Mouse (Mus musculus) 3T3-L1 (cell line): Measurements from ENCODE around the gene Card14.
A peak's percentile ranks its signal among the peaks of the same experiment; 100 is the strongest.
"Not testable (repeated sequence)": the region's sequence is repeated elsewhere in the genome, so short reads cannot be mapped to it uniquely, and the experiment has no call there.

Experiments used
- DNase-seq: peaks from one replicate; pipeline ENCODE4 v3.0.0-alpha.2; 2015; ENCODE audit warnings: low read depth, low spot score

The Card14 gene

DNA sequence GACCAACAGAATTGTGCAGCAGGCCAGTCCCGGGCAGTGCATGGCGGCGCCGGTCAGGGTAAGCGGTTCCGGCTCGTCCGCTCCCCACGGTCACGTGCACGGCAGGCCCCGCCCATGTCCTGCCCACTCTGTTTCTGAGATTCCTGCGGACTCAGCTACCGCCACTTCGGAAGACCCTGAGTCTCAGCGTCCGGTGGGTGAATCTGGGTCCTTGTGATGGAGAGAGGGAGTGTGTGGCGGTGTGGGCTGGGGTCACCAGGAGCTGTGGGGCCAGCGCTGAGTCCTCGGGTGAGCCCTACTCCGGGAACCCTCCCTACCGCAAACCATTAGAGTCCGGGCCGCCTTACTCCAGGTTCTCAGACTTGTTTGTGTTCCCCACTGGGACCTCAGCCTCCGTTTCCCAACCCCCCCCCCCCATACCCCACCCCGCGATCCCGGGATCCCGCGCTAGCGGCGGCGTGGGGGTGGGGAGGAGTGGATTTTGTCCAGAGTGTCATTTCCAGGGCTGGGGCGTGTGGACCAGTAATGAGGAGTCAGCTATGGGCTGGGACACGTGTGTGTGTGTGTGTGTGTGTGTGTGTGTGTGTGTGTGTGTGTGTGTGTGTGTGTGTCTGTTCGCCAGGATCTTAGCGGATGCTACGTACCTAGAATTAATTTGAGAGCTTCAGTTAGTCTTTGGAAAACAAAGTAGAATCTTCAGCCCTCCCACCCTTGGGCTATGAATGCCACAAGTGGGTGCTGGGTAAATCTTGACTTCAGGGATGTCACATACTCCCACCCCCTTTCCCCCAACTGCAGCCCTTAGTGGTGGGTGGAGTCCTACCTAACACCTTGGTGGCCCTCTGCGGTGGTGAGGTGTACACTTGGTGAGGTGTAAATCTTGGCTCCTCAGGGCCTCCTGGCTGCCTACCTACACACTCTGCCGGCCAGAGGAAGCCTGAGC lies 48.1 kb downstream of the Card14 start, which contains the start of the genes Sgsh and Slc26a11:
TSS of gene Sgsh (minus strand) at position 94 of the 943 bp plus-strand sequence.
TSS of gene Slc26a11 (plus strand) at position 115 of the 943 bp plus-strand sequence.
- peak; percentile 84 for DNase-seq

DNA sequence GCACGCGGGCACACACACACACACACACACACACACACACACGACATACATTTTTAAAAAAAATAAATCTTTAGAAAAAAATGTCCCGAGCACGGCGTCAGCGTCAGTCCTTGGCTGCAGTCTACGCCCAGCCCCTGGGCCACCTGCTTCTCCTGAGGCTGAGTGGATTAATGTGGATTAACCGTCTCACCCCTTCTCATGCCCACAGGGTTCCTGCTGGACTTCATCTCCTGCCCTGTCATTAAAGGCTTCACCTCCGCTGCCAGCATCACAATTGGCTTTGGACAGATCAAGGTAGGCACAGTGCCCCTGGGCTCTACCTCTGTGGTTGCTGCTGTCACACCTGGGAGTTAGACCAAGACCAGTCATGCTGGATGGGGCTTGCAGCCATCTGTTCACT lies 51.5 kb downstream of the Card14 start:
- DNase-seq: no peak

- DNase-seq: no peak
Measured at GRCm38 (mm10) chr11:119362769-119363533, 55.4 kb downstream of the Card14 start.

DNA sequence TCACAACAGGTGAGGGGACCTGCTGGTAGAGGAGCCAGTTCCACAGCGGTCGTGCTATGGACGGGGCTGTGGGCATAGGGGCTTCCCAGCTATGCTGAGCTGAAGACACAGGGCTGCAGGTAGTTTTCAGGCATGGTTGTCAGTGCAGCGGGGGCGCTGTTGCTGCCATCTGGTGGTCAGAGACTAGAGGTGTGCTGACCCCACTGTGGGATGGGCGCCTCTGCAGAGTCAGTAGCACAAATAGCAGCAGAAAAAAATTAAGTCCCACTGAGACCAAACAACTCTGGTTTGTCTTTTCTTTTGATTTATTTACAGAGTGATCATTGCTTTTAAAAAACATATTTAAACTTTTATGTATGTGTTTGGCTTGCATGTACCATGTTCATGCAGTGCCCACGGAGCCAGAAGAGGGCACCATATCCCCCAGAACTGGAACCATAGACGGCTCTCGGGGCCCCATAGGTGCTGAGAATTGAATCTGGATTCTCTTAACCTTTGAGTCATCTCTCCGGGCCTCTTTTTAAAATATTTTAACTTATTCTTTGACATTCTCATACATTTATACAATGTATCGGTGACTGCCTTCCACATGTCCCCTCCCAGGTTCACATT lies 56.1 kb downstream of the Card14 start:
- DNase-seq: peak; percentile 81

DNA sequence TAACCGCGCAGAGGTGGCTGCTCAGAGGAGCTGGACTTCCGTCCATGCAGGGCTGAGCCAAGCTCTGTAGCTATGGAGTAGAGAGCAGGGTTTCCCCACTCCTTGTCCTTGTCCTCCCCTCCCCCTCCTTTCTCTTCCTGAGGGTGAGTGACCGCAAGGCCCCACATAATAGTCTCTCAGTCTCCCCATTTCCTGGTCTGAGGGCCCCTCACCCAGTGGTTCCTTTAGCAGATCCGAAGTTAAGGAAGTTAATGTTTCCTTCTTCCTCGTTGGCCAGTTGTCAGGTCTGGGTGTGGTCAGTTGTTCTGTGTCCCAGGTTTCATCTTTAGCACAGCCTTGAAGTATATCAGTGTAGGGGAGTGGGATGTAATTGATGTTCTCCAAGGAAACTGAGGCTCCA lies 67.9 kb downstream of the Card14 start:
- DNase-seq: no peak

- DNase-seq: no peak
Measured at GRCm38 (mm10) chr11:119377326-119377725, 69.8 kb downstream of the Card14 start.

GRCm38 (mm10) chr11:119378551-119378950 lies 71.0 kb downstream of the Card14 start:
- DNase-seq: peak; percentile 28

DNA sequence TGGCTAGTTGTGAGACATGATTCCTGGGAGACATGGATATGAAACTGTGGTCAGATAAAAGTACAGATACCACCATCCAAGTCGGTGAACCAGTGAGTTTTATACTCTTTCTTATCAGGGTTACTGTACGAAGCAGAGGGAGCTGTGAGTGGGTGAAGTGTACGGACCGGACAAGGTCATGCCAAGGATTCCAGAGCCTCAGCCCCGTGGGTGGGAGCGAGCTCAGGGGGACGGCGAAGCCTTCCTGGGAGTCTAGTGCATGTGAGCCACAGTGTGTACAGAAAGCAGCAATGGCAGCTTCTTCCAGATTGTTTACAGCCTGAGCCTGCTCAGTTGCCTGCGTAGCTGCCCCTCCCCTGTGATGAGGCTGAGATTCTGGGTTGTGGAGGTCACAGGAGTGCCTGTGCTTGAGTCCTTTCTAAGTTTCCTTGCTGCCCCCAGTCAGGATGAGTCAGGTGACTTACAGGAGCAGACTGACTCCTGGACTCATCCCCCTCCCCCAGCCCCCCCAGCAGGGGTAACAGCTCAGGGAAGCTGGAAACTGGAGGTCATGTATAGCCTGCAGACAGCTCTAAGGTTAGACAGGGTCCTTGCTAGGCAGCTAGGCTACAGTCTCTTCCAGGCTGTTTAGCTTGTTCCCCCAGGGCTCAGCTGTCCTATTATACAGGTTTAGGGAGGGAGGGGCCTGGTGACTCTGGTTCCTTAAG lies 74.2 kb downstream of the Card14 start:
- DNase-seq: no peak

- DNase-seq: no peak
Measured at GRCm38 (mm10) chr11:119382338-119382850, 74.8 kb downstream of the Card14 start.

DNA sequence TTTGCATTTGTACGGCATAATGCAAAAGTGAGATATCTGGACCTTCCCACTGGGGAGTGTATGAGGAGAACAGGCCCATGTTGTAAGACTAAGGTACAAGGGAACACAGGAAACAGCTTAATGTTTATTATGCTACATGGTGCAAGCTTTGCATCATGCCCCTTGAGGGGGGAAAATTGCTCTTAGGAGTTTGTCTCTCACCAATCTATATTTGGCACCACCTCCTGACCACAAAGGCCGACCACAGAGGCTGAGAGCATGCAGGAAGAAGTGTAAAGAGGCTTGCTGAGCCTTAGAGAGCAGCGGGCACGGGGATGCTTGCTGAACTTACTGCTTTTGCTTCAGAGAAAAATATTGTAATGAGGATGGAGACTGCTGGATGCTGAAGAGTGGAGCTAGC lies 77.3 kb downstream of the Card14 start:
- DNase-seq: peak; percentile 90

DNA sequence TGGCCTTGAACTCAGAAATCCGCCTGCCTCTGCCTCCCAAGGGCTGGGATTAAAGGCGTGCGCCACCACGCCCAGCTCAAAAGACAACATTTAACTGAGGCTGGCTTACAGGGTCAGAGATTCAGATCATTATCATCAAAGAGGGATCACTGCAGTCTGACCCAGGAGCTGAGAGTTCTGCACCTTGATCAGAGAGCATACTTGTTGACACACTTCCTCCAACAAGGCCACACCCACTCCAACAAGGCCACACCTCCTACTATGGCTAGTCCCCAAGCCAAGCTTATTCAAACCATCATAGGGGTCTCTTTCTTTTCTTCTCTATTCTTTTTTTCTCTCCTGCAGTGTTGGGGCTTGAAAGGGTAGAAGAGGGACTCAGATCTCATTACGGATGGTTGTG lies 78.7 kb downstream of the Card14 start:
- DNase-seq: no peak

DNA sequence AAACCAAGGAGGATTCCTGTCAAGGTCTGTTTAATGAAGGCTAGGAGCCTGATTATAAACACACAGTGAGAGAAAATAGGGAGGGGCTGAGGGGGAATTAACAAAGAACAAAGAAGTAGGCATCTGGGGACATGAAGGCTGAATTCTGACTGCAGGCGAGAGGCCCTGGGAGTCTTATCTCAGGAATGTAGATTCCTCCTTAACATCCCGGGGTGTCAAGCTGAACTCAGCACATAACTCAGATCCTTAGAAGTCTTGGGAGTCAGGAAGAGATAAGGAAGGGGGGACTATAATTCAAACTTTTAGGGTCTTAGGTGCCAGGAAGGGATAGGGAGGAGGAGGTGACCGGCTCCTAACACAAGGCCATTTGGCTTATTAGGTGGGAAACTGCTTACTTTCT lies 79.7 kb downstream of the Card14 start:
- not testable (repeated sequence) for DNase-seq

DNA sequence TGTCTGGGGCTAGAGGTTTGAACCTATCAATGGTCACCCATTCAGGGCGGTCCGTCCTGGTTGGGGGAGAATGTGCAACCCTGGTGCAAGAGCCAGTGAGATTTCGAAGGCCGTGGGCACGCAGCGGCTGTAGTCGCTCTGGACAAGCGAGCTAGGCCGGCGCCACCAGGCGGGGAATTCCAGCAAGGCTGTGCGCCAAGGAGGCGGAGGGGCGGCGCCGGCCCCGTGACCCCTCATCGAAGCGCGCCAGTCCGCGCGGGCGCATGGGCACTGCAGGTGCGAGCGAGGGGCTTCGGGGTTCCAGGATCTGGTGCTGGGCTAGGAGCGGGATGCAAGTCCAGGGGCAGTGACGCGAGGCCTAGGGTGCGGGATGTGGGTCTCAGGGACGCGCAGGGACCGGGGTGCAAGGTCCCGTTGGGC lies 82.3 kb downstream of the Card14 start:
- DNase-seq: peak; percentile 92

- peak; percentile 75 for DNase-seq
Measured at GRCm38 (mm10) chr11:119390271-119391231, 83.0 kb downstream of the Card14 start.

DNA sequence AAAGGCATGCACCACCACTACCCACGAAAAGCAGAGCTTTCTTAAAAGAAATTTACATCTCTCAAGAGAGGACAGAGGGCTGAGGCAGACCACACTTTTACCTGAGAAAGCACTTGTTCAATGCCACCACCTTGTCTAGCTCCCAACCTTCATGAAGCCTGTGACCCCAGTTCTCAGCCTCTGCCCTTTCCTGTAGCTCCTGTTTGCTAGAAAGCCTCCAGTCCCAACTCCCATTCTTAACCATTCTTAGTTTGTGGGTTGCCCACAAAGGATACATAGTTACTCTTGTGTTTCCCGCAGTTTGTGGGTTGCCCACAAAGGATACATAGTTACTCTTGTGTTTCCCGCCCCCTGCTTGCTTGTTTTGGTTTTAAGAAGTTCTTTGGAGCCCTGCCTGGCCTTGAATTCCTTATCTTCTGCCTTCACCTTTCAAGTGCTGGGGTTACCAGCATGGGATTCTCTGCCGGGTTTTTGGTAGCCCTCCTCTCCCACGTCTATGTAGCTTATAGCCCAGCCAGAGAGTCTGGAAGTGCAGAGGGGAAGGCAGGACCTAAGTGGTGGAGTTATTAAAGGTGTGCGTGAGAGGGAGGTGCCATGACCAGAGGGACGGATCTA lies 83.9 kb downstream of the Card14 start:
- DNase-seq: peak; percentile 42

DNA sequence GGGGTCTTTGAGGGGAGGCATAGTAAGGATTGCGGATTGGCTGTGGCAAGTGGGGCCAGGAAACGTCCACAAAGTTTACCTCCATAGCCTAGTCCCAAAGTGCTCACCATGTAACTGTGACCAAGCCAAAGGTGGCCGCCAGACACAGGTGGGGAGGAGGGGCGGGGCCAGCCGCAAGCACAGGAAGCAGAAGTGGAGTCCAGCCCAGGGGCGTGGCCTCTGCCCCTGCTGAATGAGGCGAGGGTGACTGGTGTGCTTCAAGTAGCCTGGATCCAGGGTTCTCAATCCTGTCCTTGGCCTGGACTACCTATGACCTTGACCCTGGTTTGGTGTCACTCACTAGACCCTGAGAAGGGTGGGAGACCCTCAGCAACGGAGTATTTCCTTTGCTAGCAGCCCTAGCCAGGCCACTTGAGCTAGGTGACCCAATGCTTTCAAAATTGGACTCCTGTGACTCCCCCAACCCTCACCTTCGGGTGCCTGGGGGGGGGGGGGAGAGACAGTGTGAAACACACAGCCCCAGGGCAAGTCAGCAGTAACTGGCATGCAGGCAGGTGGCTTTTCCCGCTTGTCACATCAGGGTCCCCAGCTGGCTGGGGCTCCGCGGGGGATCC lies 84.5 kb downstream of the Card14 start:
- DNase-seq: peak; percentile 45

DNA sequence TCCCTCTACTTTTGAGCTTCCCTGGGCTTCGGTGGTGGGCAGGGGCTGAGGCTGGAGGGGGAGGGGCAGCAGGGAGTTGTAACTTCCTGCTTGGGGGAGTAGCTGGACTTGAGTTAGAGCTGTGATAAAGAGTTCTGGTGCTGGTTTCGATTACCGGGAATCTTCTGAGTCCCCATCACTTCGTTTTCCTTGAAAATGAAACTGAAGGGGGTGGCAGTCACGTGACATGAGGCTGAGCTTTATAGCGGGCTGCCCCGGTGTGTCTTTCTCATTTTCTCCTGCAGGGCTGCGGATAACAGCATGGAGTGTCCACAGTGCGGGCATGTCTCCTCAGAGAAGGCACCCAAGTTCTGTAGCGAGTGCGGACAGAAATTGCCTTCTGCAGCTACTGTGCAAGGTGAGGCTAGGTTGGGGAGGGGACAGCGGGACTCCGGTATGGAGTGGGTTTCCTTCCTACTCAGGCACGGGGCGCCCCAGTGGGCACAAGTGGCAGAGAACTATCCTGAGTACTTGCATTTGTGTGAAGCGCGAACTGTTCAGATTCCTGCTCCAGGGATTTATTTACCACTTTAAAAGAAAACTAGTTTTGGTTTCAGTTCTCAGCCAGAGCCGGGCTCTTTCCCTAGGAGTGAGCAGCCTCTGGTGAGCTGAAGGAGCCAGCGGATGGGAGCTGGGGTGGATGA lies 85.4 kb downstream of the Card14 start, which contains the start of gene Rnf213:
TSS of gene Rnf213 (plus strand) at position 301 of the 683 bp plus-strand sequence.
- DNase-seq: peak; percentile 89

DNA sequence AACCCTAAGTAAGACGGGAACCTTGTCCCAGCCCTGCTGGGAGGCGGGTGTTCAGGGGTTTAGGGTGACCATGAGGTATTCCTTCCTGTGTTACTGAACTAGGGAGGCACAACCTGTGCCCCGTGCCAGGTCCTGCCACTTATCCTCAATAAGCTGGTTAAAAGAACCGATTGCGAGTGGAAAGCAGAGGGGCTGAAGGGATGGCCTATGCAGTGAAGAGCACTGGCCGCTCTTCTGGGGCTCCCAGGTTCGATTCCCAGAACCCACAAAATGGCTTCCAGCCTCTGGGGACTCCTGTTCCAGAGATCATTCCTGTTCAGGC lies 85.9 kb downstream of the Card14 start:
- DNase-seq: no peak
